Comparison of ENCODE assay signal across 9 mouse cellular contexts in genomic region chr1:89308788-89309187, GRCm38 (mm10).
DNase-seq lines count a peak whose midpoint lies in the region; ATAC-seq and TF ChIP-seq lines count a peak whose summit lies in the region.
"Had no signal": no experiment of that assay in that cellular context is flagged by ENCODE, and none has a peak within 500 bp of the region (broad histone marks: within the 10 kb centered on the region; RNA-seq: fewer than 3 reads in every experiment).

No protein-coding gene starts in this region.

- peak; percentile 21 for TF ChIP-seq CTCF in layer of hippocampus, adult 2 months (conservative IDR thresholded peaks at IDR 0.05)

- peak overlapping the region; percentile 67 for H3K27ac ChIP-seq in layer of hippocampus, adult 2 months
- H3K27ac ChIP-seq in brown adipose tissue, adult 24 weeks (replicated peaks; ENCODE audit: low read depth, low read length) = no peak overlapping the region
- H3K27ac ChIP-seq: liver, embryonic 15.5 days had no signal

- DNase-seq in layer of hippocampus, adult 2 months (ENCODE audit: low spot score in 2 of 2) = no peak
- no peak for DNase-seq in layer of hippocampus, adult 8-10 months (ENCODE audit: low spot score in 2 of 2)
- peak; percentile 37 to 47 for DNase-seq in heart, adult 9 months (ENCODE audit: low spot score in 2 of 2)
- peak; percentile 38 to 56 for DNase-seq in kidney, postnatal 4 days
- peak; percentile 39 for DNase-seq in retina, embryonic 14.5 days (ENCODE audit: low spot score)
- DNase-seq in thymus, postnatal 0 days (ENCODE audit: low spot score) = no peak

- peak overlapping the region; percentile 40 for H3K4me3 ChIP-seq in layer of hippocampus, adult 2 months
- peak overlapping the region; percentile 30; the same call in 1 of the 2 replicates for H3K4me3 ChIP-seq in brown adipose tissue, adult 24 weeks (ENCODE audit: insufficient read depth, low read depth, low read length)
- H3K4me3 ChIP-seq: liver, embryonic 15.5 days had no signal

- ATAC-seq in granulocyte monocyte progenitor cell, adult 5-6 weeks (replicated peaks; ENCODE audit: poor library complexity, severe bottlenecking) = no peak

- no peaks in the 10 kb centered on the region for H3K4me1 ChIP-seq in brown adipose tissue, adult 24 weeks (ENCODE audit: control insufficient read depth, insufficient read depth, insufficient read length, low read length)
- H3K4me1 ChIP-seq: liver, embryonic 15.5 days had no signal

Comparison
In these comparisons a context has a peak if more than half of its experiments do, and no peak if none do; other contexts are left out.
1. DNase-seq: peak in heart, adult 9 months (2 of 2), kidney, postnatal 4 days (2 of 2) and retina, embryonic 14.5 days (single experiment); none in layer of hippocampus, adult 2 months (0 of 2), layer of hippocampus, adult 8-10 months (0 of 2) and thymus, postnatal 0 days (single experiment).